Mouse (Mus musculus) forebrain, postnatal 0 days (tissue): ENCODE results near the gene Lgi2. TPM values are rescaled to one million over a fixed set of nuclear protein-coding genes. Genes with fewer than 3 reads are reported as not detected.

Experiments used
- ATAC-seq: fragments of 200-750 bp; cut with Nextera tagmentation; 2 replicates; pipeline ENCODE4 v1.8.0; 2017; ENCODE audit warnings: mild to moderate bottlenecking, moderate library complexity
- DNase-seq: peaks from one replicate; pipeline ENCODE4 v3.0.0-alpha.2; 2015
- H3K27ac ChIP-seq: fragments of 300-500 bp; sonication (generic); 2 replicates; pipeline ENCODE4 v1.5.1; 2014; ENCODE audit warnings: low read depth, mild to moderate bottlenecking, antibody characterized with exemption, low read length, moderate library complexity, mixed read lengths
- H3K27me3 ChIP-seq: fragments of 300-500 bp; sonication (generic); 2 replicates; pipeline ENCODE4 v1.6.1; 2014; ENCODE audit warnings: mild to moderate bottlenecking, low read length, mixed read lengths; ENCODE audit not compliant: insufficient read depth
- H3K36me3 ChIP-seq: fragments of 300-500 bp; sonication (generic); 2 replicates; pipeline ENCODE4 v1.6.1; 2014; ENCODE audit warnings: mild to moderate bottlenecking, moderate library complexity; ENCODE audit not compliant: insufficient read depth
- H3K4me1 ChIP-seq: fragments of 300-500 bp; sonication (generic); 2 replicates; pipeline ENCODE4 v1.6.1; 2014; ENCODE audit warnings: antibody characterized with exemption; ENCODE audit not compliant: insufficient read depth
- H3K4me2 ChIP-seq: fragments of 300-500 bp; sonication (generic); 2 replicates; pipeline ENCODE4 v1.6.1; 2014; ENCODE audit warnings: low read depth, mild to moderate bottlenecking, moderate library complexity
- H3K4me3 ChIP-seq: fragments of 300-500 bp; sonication (generic); 2 replicates; pipeline ENCODE4 v1.5.1; 2014; ENCODE audit warnings: low read depth, low read length, mixed read lengths
- H3K9ac ChIP-seq: fragments of 300-500 bp; sonication (generic); 2 replicates; pipeline ENCODE4 v1.6.1; 2014; ENCODE audit warnings: mild to moderate bottlenecking
- H3K9me3 ChIP-seq: fragments of 300-500 bp; sonication (generic); 2 replicates; pipeline ENCODE4 v1.6.1; 2016; ENCODE audit warnings: low read length
- CTCF ChIP-seq: sonication (generic); IDR thresholded peaks from 2 replicates; pipeline ENCODE4 v1.5.1; 2016; ENCODE audit warnings: antibody characterized with exemption, control low read depth, low read depth
- WGBS: fragments of 180-500 bp; shearing (Covaris S2); extraction: QIAGEN DNeasy Blood & Tissue Kit; methylation state at CpG from one replicate; pipeline ENCODE4 v1.1.7; 2014; 5-methylcytosine and 5-hydroxymethylcytosine counted together
- polyA plus RNA-seq: library from polyadenylated mRNA; unstranded; fragments of >200 nt; fragmentation: Nextera tagmentation; extraction: Ambion mirVana; gene quantifications from 2 replicates; pipeline ENCODE4 v1.2.1, GENCODE M21; 2015
- total RNA-seq: library from RNA; depleted of rRNA; stranded (reverse); fragments of >200 nt; gene quantifications from 2 replicates; pipeline ENCODE4 v1.2.3, GENCODE M21; 2014

Gene Lgi2
- total and polyA plus RNA-seq, 2 experiments from 2014 or later, result 6.1 to 15.1 TPM

DNA sequence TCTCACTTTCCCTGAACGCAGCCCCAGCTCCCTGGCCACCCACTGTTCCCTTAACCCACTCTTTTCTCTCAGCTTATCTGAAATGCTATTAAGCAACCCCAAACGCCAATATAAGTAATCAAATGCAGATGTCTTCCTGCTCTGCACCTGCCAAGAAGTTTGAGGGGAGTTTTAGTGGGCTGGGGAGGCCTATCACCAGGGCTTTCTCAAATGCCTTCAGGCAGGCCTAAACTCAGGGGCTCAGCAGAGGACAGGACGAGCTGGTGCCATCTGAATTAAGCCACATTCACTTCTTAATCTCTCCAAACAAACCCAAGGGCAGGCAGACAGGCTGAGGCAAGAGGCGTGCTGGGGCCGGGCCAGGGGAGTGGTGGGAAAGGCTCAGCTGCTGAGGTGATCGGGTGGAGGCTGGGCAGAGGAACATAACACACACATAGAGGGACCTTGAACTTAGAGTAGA, 38.4 kb upstream of the Lgi2 start:
- H3K9ac ChIP-seq, result no peak overlapping the region
- H3K27me3 ChIP-seq, result no peaks in the 10 kb centered on the region
- H3K4me2 ChIP-seq, result no peak overlapping the region
- TF ChIP-seq CTCF, result no peak
- H3K9me3 ChIP-seq, result no peaks in the 10 kb centered on the region
- ATAC-seq (no peak), DNase-seq (no peak)
- 48% methylated on average over 6 of the region's 6 CpGs for WGBS
- H3K4me1 ChIP-seq, result no peaks in the 10 kb centered on the region
- H3K36me3 ChIP-seq, result no peaks in the 10 kb centered on the region
- H3K27ac ChIP-seq, result no peak overlapping the region
- no peak overlapping the region for H3K4me3 ChIP-seq

DNA sequence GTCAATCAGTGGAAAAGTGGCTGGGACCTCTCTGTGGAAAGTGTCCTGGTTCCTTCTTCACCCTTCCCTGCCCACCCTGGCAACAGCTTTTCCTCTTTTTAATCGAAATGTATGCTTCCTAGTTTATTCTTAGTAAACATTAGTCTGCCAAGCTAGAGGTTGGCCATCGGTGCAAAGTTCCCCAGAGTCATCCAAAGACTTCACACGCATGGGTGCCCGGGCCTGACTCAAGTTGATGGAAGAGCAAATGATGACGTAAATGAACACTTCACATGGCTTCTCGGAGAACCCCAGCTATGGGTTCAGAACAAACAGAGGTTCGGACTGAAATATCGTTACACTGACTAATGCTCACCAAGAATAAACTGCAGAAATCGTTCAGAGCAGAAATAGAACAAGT, 24.4 kb upstream of the Lgi2 start:
- Histone ChIP-seq H3K4me2 (no peak overlapping the region), H3K4me1 (no peaks in the 10 kb centered on the region), H3K9me3 (no peaks in the 10 kb centered on the region), H3K4me3 (no peak overlapping the region), H3K27ac (no peak overlapping the region), H3K27me3 (no peaks in the 10 kb centered on the region), H3K9ac (no peak overlapping the region), H3K36me3 (no peaks in the 10 kb centered on the region)
- 90% methylated on average over 9 of the region's 9 CpGs for WGBS
- DNase-seq (no peak), ATAC-seq (no peak)
- no peak for TF ChIP-seq CTCF

- no peak overlapping the region for H3K4me2 ChIP-seq
- 84% methylated on average over 4 of the region's 4 CpGs for WGBS
- H3K36me3 ChIP-seq, result no peaks in the 10 kb centered on the region
- no peak overlapping the region for H3K27ac ChIP-seq
- H3K27me3 ChIP-seq, result no peaks in the 10 kb centered on the region
- no peaks in the 10 kb centered on the region for H3K9me3 ChIP-seq
- ATAC-seq, result no peak
- no peaks in the 10 kb centered on the region for H3K4me1 ChIP-seq
- TF ChIP-seq CTCF, result no peak
- no peak for DNase-seq
- no peak overlapping the region for H3K4me3 ChIP-seq
- H3K9ac ChIP-seq, result no peak overlapping the region
These were observed 22.4 kb upstream of the Lgi2 start for GRCm38 (mm10) chr5:52588650-52589049.

GRCm38 (mm10) chr5:52587291-52587733, 21.1 kb upstream of the Lgi2 start:
- ATAC-seq (no peak), DNase-seq (no peak)
- H3K27ac ChIP-seq, result no peak overlapping the region
- H3K36me3 ChIP-seq, result no peaks in the 10 kb centered on the region
- no peak for TF ChIP-seq CTCF
- no peak overlapping the region for H3K4me2 ChIP-seq
- H3K4me3 ChIP-seq, result no peak overlapping the region
- H3K4me1 ChIP-seq, result no peaks in the 10 kb centered on the region
- WGBS, result 67% methylated on average over 9 of the region's 9 CpGs
- H3K27me3 ChIP-seq, result no peaks in the 10 kb centered on the region
- H3K9me3 ChIP-seq, result no peaks in the 10 kb centered on the region
- H3K9ac ChIP-seq, result no peak overlapping the region

- Histone ChIP-seq H3K9ac (no peak overlapping the region), H3K27ac (no peak overlapping the region), H3K27me3 (no peaks in the 10 kb centered on the region), H3K4me3 (no peak overlapping the region), H3K4me2 (no peak overlapping the region), H3K9me3 (peaks cover 10% of the 10 kb centered on the region; the same call in 1 of the 2 replicates), H3K4me1 (no peaks in the 10 kb centered on the region), H3K36me3 (no peaks in the 10 kb centered on the region)
- peak; percentile 30; the same call in 1 of the 2 replicates for TF ChIP-seq CTCF
- ATAC-seq, result no peak
- WGBS, result 44% methylated on average over 1 of the region's 1 CpGs
- no peak for DNase-seq
These were observed 6.3 kb upstream of the Lgi2 start for GRCm38 (mm10) chr5:52572572-52572971.

- H3K27me3 ChIP-seq, result no peaks in the 10 kb centered on the region
- no peak overlapping the region for H3K27ac ChIP-seq
- H3K9ac ChIP-seq, result no peak overlapping the region
- no peaks in the 10 kb centered on the region for H3K36me3 ChIP-seq
- H3K4me1 ChIP-seq, result no peaks in the 10 kb centered on the region
- peaks cover 10% of the 10 kb centered on the region; the same call in 1 of the 2 replicates for H3K9me3 ChIP-seq
- no peak for DNase-seq
- H3K4me3 ChIP-seq, result no peak overlapping the region
- 57% methylated on average over 6 of the region's 6 CpGs for WGBS
- ATAC-seq, result no peak
- TF ChIP-seq CTCF, result no peak
- H3K4me2 ChIP-seq, result no peak overlapping the region
These were observed 4.5 kb upstream of the Lgi2 start for GRCm38 (mm10) chr5:52570746-52571145.

DNA sequence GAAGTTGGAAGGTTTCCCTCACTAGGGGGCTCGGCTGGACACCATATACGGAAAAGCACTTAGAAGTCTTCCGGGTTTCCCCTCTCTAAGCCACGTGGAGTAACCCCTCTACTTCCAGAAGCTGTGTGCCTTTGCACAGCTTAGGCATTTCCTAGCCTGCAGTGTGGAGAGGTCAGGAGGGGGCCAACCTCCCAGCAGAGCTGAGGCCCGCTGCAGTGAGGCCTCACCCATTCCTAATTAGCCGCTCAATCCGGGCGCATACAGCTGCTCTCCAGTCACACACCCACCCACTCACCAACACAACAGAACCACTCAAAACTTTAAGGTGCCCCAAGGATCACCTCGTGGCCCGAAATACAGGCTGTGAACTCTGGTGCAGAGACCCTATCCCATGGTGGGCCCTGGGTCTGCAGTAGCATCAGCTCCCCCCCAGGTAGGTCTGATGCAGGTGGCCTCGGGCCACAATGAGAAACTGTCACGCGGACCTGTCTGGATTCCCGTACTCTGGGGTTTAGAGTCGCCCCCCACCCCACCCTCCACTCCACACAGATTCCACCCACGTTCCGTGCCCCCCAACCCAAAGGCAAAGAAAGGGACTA, 949 bp downstream of the Lgi2 start:
- Histone ChIP-seq H3K27me3 (peaks cover 6% of the 10 kb centered on the region), H3K36me3 (no peaks in the 10 kb centered on the region), H3K4me1 (no peaks in the 10 kb centered on the region), H3K9me3 (no peaks in the 10 kb centered on the region), H3K4me3 (peak overlapping the region; percentile 65), H3K4me2 (peak overlapping the region; percentile 96), H3K27ac (no peak overlapping the region), H3K9ac (peak overlapping the region; percentile 63)
- DNase-seq (no peak), ATAC-seq (peak; percentile 44)
- WGBS, result 6% methylated on average over 17 of the region's 17 CpGs
- no peak for TF ChIP-seq CTCF
